Comparison of ENCODE assay signal across 16 mouse cellular contexts in the genomic region with DNA sequence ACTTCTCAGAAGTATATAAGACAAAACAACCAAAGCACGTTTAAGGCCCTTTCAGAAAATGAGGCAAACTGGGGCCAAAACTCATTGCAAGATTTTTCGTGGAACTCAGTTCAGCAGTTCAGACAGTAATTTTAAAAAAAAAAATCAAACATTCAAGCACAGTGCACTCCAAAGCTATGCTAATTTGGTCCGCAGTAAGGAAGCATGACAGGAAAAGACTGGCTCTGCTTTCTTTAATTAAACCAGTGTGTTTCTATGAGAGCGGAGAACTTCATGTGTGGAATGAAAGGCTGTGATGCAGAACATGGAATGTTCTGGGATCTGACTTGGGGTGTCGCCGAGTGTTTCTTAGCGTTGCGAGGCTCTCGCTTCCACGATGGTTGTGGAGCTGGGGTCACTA.
"Had no signal": no experiment of that assay in that cellular context is flagged by ENCODE, and none has a peak within 500 bp of the region (broad histone marks: within the 10 kb centered on the region; RNA-seq: fewer than 3 reads in every experiment).

No protein-coding gene starts in this region.

- H3K4me2 ChIP-seq: liver, embryonic 11.5 days; lung, embryonic 14.5 days; midbrain, embryonic 11.5 days had no signal

- H3K9ac ChIP-seq: liver, embryonic 14.5 days; liver, postnatal 0 days; lung, embryonic 14.5 days had no signal

- H3K4me1 ChIP-seq: megakaryocyte, embryonic 14.5 days had no signal

- H3K4me3 ChIP-seq: layer of hippocampus, adult 2 months; megakaryocyte, embryonic 14.5 days had no signal

- H3K27ac ChIP-seq: layer of hippocampus, adult 2 months; liver, embryonic 14.5 days had no signal

- DNase-seq: kidney, adult 8-10 months; kidney, postnatal 14 days; layer of hippocampus, adult 9-11 months; liver, postnatal 0 days; lung, embryonic 14.5 days; lung, postnatal 36 days; midbrain, embryonic 14.5 days; thymus, adult 18-20 months; thymus, postnatal 36 days had no signal

- ATAC-seq: intestine, postnatal 0 days; liver, postnatal 0 days; lung, postnatal 0 days had no signal
